Mouse (Mus musculus): Measurements from ENCODE around the gene Nolc1. TPM values are rescaled to one million over a fixed set of nuclear protein-coding genes. Genes with fewer than 3 reads are reported as not detected.
"Not testable (repeated sequence)": the region's sequence is repeated elsewhere in the genome, so short reads cannot be mapped to it uniquely, and the experiment has no call there.

Gene Nolc1
- total and polyA plus RNA-seq, 3 experiments, result 5.8 to 72.2 (median 44.6) TPM

DNA sequence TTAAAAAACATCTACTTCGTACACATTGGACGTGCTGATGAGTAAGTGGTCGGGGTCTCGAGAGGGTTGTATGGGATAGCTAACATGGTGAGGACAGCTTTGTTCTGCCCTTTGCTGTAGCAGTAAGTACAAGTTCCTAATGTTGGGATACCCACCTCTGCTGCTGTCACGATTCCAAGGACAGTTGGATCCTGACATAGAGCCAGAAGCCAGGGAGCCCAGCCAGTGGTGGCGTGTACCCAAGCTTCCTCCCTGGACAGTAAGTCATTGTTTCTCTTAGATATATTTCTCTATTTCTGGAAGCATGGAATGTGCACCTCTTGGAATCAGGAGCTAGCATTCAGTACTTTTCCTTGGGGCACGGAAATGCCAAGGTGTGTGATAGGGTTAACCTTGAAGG is 12.2 kb downstream of the Nolc1 start:
- peak; percentile 66 for DNase-seq

DNA sequence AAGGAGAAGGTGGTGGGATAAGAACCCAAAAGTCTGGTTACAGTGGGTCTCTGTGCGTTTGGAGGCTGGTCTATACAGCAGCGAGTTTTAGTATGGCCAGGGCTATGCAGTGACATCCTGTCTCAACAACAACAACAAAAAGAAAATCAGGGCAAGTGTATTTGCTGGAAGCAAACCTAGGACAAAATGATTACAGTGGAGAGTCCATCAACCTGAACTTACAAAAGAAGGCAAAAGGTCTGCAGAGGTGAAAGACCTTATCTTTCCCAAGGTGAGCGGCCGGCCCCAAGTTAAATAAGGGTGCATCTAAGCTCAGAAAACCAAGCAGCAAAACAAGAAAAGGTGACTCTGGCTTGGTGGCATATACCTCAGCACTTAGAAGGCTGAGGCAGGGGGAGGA is 16.0 kb downstream of the Nolc1 start:
- DNase-seq, result no peak

- no peak for DNase-seq
Measured at GRCm38 (mm10) chr19:46094144-46094543, 18.5 kb downstream of the Nolc1 start.

DNA sequence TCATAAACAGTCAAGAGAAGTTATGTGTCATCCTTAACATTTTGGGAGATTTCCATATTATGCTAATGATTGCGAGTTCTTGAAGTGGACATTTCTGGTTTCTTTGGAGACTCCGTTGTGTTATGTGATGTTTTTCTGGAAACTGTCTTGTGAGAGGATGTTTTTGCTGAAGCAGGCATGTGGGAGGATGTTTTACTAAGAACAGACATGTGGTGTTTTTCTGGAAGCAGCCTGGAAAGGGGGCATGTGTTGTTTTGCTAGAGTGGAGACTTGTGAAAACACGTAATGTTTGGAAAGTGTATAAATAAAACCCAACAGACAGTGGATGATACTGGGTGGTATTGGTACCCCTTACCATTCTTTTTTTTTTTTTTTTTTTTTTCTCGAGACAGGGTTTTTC is 19.6 kb downstream of the Nolc1 start:
- no peak for DNase-seq

DNA sequence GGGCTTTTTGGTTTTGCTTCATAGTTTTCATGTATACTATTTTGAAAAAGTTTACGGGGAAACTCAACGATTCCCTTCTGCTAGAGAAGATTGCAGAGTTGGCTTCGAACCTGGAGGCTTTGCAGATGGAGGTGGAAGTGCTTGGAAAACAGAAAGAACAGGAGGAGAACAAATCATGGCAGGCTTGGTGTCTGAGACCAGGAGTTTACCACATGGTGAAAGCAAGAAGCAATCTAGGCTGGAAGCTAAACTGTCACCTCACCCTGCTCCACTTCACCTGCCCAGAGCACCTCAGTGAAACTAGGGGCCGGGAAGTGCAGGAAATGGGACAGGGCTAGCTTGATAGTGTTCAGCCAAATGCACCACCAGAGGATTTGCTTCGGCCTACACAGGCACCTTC is 20.7 kb downstream of the Nolc1 start:
- DNase-seq, result no peak

DNA sequence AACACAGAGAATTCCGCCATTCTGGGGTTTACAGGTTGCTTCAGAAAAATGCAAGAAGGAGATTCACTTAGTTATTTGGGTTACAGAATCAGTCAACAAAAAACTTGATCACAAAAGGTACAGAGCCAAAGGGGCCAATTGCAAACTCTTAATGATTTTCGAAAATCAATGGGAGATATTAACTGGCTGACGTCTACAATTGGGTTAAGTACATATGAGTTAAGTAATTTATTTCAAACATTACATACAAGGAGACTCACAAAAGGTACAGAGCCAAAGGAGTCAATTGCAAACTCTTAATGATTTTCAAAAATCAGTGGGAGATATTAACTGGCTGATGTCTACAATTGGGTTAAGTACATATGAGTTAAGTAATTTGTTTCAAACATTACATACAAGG is 23.9 kb downstream of the Nolc1 start:
- DNase-seq, result no peak

DNA sequence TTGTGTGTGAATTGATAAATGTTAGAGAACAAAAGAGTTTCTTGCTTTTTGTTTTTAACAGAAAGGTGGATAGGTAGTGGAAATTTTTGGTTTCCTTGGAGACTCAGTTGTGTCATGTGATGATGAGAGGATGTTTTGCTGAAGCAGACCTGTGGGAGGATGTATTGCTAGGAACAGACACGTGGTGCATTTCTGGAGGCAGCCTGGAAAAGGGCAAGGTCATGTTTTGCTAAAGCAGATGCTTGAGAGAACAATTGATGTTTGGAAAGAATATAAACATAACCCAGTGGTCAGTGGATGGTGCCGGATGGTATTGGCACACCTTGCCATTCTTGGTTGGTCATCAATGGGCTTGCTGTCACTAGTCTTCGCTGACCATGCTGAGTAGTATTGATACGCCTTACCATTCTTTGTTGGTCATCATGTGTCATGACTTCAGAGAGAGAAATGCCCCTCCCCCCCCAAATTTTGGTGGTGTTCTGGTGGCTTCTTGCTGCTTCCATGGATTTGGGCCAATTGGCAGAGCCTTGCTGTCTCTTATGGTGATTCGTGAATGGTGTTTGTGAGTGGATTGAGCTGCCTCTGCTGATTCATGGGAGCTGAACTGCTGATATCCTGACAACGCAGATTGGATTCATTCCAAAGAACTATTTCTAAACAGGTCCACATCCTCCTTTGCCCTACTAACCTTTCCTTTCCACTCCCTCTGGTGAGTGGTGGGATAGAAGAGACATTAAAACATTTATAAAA is 27.9 kb downstream of the Nolc1 start:
- peak; percentile 29 for DNase-seq

- DNase-seq, result no peak
Measured at GRCm38 (mm10) chr19:46104187-46104557, 28.5 kb downstream of the Nolc1 start.

DNA sequence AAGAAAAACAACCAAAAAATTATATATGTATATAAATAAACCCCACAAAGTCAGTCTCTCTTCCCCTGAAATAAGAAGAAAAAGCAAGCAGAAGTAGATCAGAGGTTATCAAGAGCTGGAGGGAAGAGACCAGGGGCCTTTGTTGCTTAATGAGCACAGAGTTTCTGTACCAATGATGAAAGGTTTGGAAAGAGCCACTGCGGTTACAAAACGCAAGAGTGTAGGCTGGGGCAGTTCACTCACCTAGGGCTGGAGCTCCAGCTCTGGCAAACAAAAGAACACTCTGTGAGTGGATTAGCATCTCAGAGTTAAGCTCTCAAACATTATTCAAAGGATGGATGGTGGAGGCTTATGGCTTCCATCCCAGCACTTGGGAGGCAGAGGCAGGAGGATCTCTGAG is 34.6 kb downstream of the Nolc1 start:
- DNase-seq, result no peak

- no peak for DNase-seq
Measured at GRCm38 (mm10) chr19:46110781-46111180, 35.1 kb downstream of the Nolc1 start.

- no peak for DNase-seq
Measured at GRCm38 (mm10) chr19:46114617-46115016, 39.0 kb downstream of the Nolc1 start.

DNA sequence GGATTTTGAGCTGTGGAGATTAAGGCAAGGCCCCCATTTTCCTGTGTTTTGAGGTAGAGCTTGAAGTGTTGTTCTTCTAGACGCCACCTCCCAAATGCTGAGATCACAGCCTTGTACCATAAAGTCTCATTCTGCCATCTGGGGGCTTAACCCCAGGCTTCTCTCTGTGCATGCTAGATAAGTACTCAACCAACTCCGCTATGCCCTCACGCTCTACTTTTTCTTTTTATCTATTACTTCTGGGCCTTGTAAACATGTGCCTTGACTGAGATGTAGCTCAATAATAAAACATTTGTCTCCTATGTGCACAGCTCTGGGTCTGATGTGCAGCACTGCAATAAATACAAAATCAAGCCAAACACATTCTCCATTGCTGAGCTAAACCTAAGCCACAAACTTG is 43.8 kb downstream of the Nolc1 start:
- DNase-seq, result no peak

GRCm38 (mm10) chr19:46120872-46121271 is 45.2 kb downstream of the Nolc1 start:
- DNase-seq, result no peak

DNA sequence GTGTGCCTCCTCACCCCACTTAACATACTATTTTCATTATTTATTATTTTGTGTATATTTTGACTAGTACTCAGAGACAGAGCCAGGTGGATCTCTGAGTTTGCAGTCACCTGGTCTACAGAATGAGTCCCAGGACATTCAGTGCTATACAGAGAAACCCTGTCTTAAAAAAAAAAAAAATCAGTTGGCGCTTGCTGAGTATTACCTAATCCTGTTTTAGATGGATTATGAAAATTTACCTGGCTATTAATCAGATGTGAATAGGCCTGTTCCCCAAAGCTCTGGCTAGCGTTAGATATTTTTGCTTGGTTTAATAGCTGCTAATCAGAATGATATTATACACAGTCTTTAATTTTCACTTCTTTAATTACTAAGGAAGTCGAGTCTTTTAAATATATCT is 48.2 kb downstream of the Nolc1 start:
- no peak for DNase-seq

DNA sequence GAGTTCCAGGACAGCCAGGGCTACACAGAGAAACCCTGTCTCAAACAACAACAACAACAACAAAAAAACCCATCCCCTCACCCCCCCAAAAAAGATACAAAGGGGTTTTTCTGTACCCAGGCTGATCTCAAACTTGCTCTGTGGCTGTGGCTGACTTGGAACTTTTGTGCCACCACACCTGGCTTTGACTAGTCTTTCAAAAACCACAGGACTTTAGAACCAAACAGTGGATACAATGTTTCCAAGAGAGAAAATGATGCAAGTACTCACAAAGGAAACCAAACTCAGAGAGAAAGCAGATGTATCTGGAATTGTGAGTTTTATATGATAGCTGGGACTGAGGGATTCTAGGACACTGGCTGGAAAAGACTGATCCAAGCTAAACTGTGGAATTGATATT is 49.0 kb downstream of the Nolc1 start:
- no peak for DNase-seq

DNA sequence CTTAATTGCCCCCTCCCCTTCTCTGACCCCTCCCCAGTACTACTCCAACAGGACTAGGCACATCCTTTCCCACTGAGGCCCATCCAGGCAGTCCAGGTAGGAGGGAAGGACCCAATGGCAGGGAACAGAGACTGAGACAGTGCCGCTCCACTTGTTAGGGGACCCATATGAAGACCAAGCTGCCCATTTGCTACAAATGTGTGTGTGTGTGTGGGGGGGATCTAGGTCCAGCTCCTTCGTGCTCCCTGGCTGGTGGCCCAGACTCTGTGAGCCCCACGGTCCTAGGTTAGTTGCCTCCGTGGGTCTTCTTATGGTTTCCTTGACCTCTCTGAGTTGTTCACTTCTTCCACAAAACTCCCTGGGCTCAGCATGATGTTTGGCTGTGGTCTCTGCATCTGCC is 50.6 kb downstream of the Nolc1 start:
- no peak for DNase-seq

- not testable (repeated sequence) for DNase-seq
Measured at GRCm38 (mm10) chr19:46129737-46130136, 54.1 kb downstream of the Nolc1 start.

GRCm38 (mm10) chr19:46131283-46131682 is 55.6 kb downstream of the Nolc1 start:
- DNase-seq, result no peak

- peak; percentile 86 for DNase-seq
Measured at GRCm38 (mm10) chr19:46131694-46132525, 56.2 kb downstream of the Nolc1 start, which contains the start of gene Elovl3. Gene Elovl3 (plus strand): TSS chr19:46131897.

DNA sequence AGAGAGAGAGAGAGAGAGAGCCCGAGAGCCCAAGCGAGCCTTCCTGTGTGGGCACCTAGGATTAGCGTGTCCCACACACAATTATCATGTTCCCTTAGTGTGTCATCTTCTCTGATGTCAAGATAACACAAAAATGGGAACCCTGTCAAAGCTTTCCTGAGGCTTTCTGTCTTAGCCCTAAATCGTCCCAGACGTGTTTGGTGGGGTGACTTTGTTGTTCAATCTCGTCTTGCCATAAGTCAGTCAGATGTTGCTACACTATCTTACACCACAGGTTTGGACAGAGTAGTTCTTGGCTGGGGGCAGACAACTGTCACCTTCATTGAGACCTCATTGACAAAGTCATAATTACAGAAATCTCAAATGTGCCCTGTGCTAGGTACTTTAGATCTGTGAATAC is 56.9 kb downstream of the Nolc1 start:
- no peak for DNase-seq

Measured in adrenal gland, adult 2 months (tissue).